Mouse (Mus musculus) cerebellum, adult 2 months (tissue): ENCODE measurements around the gene Jph4. TPM values are rescaled to one million over a fixed set of nuclear protein-coding genes. Genes with fewer than 3 reads are reported as not detected.

Experiments used
- DNase-seq, 2 experiments: peaks; one replicate each; pipeline ENCODE4 v3.0.0; 2021
- H3K27ac ChIP-seq: fragments of 200-500 bp; 2 replicates; pipeline ENCODE4 v1.5.1; 2012; ENCODE audit warnings: low read length, control low read depth, inconsistent platforms; ENCODE audit not compliant: insufficient read depth
- H3K27me3 ChIP-seq: fragments of 200-500 bp; 2 replicates; pipeline ENCODE4 v1.6.1; 2012; ENCODE audit warnings: inconsistent platforms, mild to moderate bottlenecking, low read length, moderate library complexity; ENCODE audit not compliant: control insufficient read depth, insufficient read depth
- H3K4me1 ChIP-seq: fragments of 200-500 bp; 2 replicates; pipeline ENCODE4 v1.6.1; 2011; ENCODE audit warnings: low read length; ENCODE audit not compliant: control insufficient read depth, insufficient read depth
- H3K4me3 ChIP-seq: fragments of 200-500 bp; replicated peaks from 2 replicates; pipeline ENCODE3; 2011; ENCODE audit warnings: mild to moderate bottlenecking, low read depth, low read length, control low read depth; ENCODE audit not compliant: insufficient read depth
- CTCF ChIP-seq: fragments of 200-500 bp; IDR thresholded peaks from 2 replicates; pipeline ENCODE4 v1.5.1; 2011; ENCODE audit warnings: low read depth, mild to moderate bottlenecking, control low read depth, low read length, moderate library complexity, borderline replicate concordance; ENCODE audit not compliant: insufficient read depth
- POLR2A ChIP-seq: fragments of 200-500 bp; IDR thresholded peaks from 2 replicates; pipeline ENCODE4 v1.6.1; 2011; ENCODE audit warnings: low read length, control low read depth, borderline replicate concordance; ENCODE audit not compliant: insufficient read depth
- WGBS: fragments of 180-500 bp; shearing (Covaris S2); methylation state at CpG from one replicate; pipeline ENCODE4 v1.1.7; 2018; 5-methylcytosine and 5-hydroxymethylcytosine counted together
- polyA plus RNA-seq: library from polyadenylated mRNA; depleted of rRNA; stranded (reverse); fragments of >200 nt; gene quantifications from 2 replicates; pipeline ENCODE4 v1.2.3, GENCODE M21; 2012

Gene Jph4
- polyA plus RNA-seq, 1 experiment = 204 TPM

DNA sequence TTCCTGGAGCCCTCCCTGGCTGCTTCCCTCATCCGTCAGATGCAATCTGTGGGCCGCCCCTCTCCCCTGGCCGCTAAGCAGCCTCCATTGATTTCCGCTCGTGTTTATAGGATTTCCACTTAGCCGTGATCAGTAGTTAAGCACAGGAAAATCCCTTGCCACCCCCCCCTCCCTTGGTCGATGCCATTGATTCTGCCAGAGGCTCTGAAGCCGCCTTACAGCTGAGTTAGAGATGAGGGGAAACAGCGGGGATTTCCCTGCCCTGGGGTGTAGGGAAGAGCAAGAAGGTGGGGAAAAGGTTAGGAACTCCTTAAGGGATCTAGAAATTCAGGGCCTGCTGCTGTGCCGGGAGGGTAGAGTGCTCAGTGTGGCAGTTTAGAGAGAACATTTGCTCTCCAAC is 19.1 kb downstream of the Jph4 start:
- no peak for DNase-seq
- no peak overlapping the region for H3K27ac ChIP-seq
- TF ChIP-seq CTCF = no peak
- no peak for TF ChIP-seq POLR2A
- no peak overlapping the region for H3K4me3 ChIP-seq
- H3K4me1 ChIP-seq = peaks cover 20% of the 10 kb centered on the region
- WGBS = 73% methylated on average over 10 of the region's 10 CpGs
- no peaks in the 10 kb centered on the region for H3K27me3 ChIP-seq

DNA sequence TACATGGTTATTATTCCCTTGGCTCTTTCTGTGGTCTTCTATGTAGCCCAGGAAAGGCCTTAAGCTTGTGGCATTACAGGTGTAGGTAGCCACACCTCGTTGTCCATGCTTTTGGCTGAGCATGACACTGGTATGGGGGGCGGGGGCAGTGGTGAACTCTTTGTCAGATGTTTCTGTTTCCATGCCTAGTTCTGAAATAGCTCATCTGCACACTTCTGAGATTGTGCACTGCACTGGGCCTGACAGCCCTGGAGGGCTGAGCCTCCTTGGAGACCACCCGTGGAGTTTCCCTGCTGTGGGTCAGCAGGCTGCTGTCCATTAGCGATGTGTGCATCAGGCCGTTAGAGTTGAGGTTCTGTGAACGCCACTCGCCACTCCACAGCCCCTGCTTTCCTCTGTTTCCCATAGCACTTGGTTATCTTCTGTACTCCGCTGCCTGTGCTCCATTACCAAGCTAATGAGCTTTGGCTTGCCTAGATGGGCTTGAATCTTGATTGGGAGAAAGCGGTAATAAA is 20.1 kb downstream of the Jph4 start:
- TF ChIP-seq POLR2A = no peak
- TF ChIP-seq CTCF = no peak
- 46% methylated on average over 9 of the region's 9 CpGs for WGBS
- DNase-seq = no peak
- Histone ChIP-seq H3K4me3 (no peak overlapping the region), H3K27me3 (no peaks in the 10 kb centered on the region), H3K4me1 (peaks cover 14% of the 10 kb centered on the region), H3K27ac (no peak overlapping the region)

DNA sequence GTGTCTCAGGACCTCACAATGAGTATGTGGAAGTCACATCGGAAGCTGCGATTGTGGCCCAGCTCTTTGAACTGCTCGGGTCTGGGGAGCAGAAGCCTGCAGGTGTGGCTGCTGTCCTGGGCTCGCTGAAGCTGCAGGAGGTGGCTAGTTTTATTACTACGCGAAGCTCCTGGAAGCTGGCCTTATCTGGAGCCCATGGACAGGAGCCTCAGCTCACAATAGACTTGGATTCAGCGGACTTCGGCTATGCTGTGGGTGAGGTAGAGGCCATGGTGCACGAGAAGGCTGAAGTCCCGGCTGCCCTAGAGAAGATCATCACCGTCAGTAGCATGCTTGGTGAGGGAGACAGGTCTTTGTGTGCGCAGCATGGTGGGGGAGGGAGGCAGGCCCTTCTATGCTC is 21.1 kb downstream of the Jph4 start:
- Histone ChIP-seq H3K27ac (peak overlapping the region; percentile 99), H3K4me1 (peaks cover 18% of the 10 kb centered on the region), H3K4me3 (peak overlapping the region; percentile 100), H3K27me3 (no peaks in the 10 kb centered on the region)
- 60% methylated on average over 12 of the region's 12 CpGs for WGBS
- TF ChIP-seq POLR2A (no peak), CTCF (no peak)
- no peak for DNase-seq

DNA sequence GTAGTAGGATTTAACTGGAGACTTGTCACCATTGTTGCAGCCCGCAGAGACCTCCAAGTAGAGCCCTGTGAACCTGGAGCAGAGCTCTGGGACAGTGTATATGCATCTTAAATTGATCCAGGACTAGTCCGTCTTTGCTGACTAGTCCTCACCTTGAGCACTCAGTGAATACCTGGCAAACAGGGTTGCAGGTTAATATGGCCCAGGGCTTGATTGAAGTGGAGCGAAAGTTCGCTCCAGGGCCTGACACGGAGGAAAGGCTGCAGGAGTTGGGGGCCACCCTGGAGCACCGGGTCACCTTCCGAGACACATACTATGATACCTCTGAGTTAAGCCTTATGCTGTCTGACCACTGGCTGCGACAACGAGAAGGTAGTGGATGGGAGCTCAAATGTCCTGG is 21.5 kb downstream of the Jph4 start:
- Histone ChIP-seq H3K27me3 (no peaks in the 10 kb centered on the region), H3K4me3 (peak overlapping the region; percentile 100), H3K4me1 (peaks cover 18% of the 10 kb centered on the region), H3K27ac (peak overlapping the region; percentile 99)
- 49% methylated on average over 9 of the region's 9 CpGs for WGBS
- DNase-seq = no peak
- no peak for TF ChIP-seq CTCF
- no peak for TF ChIP-seq POLR2A

DNA sequence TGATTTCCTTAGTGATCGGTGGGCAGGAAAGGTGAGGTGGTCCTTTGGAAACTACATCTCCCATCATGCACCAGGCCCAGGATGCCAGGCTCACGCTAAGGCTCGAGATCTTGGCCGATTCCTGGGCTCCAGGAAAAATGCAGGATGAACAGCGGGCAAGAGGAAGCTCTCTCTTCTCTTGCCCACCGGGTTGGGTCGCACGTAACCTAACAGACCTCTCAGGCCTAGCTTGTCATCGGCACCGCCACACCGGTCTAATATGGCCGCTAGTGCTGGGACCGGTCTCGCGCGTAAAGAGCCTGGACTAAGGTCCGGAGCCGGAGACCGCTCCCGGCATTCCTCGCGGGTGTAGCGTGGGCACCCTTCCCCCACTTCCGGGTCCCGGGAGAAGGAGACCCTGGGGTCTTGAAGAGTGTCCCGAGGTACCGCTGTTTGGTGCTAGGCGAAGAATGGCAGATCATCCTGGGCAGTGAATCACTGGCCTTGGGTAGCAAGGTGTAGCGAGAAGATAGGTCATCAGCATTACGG is 22.0 kb downstream of the Jph4 start, which contains the start of gene Thtpa:
Gene Thtpa (plus strand): TSS at position 81 of the 528 bp plus-strand sequence.
- Histone ChIP-seq H3K27me3 (no peaks in the 10 kb centered on the region), H3K27ac (peak within 1 kb of the TSS; percentile 99), H3K4me1 (peaks cover 20% of the 10 kb centered on the region), H3K4me3 (peak within 1 kb of the TSS; percentile 100)
- DNase-seq = peak; percentile 85 to 90
- TF ChIP-seq CTCF = no peak
- TF ChIP-seq POLR2A = peak; percentile 58; the same call in 1 of the 2 replicates
- 2% methylated on average over 30 of the region's 30 CpGs for WGBS

DNA sequence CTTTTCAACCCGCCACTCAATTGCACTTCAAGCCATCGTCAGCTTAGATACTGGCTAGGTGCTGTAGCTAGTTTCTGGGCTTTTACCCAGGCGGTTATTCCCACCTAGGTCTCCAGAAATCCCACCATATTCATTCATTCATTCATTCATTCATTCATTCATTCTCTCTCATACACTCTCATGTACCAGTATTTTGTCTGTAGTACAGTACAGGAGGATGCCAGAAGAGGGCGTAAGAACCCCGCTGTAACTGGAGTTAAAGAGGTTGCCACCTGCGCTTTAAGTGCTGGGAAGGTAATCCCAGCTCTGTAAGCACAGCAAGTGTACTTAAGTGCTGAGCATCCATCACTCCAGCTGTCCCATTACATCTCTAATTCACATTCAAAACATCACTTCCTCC is 22.8 kb downstream of the Jph4 start:
- Histone ChIP-seq H3K27me3 (no peaks in the 10 kb centered on the region), H3K4me1 (peaks cover 25% of the 10 kb centered on the region), H3K4me3 (no peak overlapping the region), H3K27ac (no peak overlapping the region)
- DNase-seq = no peak
- WGBS = 49% methylated on average over 6 of the region's 6 CpGs
- no peak for TF ChIP-seq CTCF
- TF ChIP-seq POLR2A = no peak

DNA sequence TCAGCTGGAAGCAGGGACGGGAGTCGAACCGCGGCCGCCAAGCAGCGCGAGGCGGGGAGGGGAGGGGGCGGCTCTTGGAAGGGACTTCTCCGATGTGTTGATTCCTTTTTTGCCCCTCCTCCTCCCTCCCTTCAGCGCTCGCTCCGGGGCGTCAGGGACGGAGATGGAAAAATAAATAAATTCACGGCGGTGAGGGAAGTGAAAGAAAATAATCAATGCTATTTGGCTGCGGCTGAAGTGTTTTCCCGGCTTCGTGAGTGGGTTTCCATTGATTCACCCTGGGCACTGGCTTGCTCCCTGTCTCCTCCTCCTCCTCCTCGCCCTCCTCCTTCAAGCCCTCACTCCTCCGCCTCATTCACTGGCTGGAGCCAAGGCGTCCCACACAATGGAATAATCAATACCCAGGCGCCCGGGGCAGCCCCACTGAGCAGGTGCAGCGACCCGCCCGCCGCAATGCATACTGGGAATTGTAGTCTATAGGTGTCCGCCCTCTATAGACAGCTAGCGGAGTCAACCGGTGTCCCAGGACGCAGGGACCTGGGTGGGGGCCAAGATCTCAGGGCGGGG is 24.6 kb downstream of the Jph4 start, which contains the start of gene Zfhx2:
Gene Zfhx2 (minus strand): TSS at position 314 of the 567 bp plus-strand sequence.
- peaks cover 26% of the 10 kb centered on the region for H3K4me1 ChIP-seq
- 1% methylated on average over 34 of the region's 34 CpGs for WGBS
- TF ChIP-seq POLR2A (peak; percentile 77), CTCF (peak; percentile 9; the same call in 1 of the 2 replicates)

DNA sequence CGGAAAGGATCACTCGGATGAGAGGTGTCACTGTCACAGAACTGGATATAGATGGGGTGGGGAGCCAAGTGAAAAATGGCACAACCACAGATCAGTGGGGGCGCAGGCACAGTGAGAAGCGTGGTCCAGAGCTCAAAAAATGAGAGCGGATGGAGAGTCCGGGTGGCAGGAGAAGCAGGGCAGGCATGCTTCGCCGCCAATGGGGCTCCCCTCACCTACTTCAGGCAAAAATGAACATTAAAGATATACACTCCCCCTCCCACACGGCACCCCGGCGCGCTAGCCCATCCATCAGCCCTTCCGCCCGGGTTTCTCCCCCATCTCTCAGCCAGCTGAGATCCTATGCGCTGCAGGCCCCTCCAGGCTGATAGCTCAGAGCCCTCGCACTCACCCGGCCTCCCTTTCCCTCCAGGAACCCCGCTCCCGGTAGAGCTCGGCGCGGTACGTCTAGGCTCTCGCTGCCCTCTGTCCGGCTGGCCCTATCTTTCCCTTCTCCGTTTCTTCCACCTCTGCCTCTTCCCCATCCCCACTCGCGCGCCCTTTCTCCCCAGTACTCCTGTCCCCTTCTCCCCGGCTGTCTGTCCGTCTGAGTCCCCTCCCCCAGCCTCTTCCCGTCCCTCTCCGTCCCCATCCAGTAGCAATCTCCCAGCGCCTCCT is 25.4 kb downstream of the Jph4 start:
- H3K27ac ChIP-seq = peak overlapping the region; percentile 97
- TF ChIP-seq CTCF = no peak
- TF ChIP-seq POLR2A = no peak
- H3K27me3 ChIP-seq = no peaks in the 10 kb centered on the region
- DNase-seq = peak in 1 of 2 experiments; percentile 67
- 2% methylated on average over 34 of the region's 34 CpGs for WGBS
- H3K4me1 ChIP-seq = peaks cover 21% of the 10 kb centered on the region
- peak overlapping the region; percentile 91 for H3K4me3 ChIP-seq

More for the DNA sequence above, 24.6 kb downstream of the Jph4 start, which contains the start of gene Zfhx2:
- H3K27ac ChIP-seq = peak within 1 kb of the TSS; percentile 97
- no peaks in the 10 kb centered on the region for H3K27me3 ChIP-seq
- peak within 1 kb of the TSS; percentile 91 for H3K4me3 ChIP-seq
- peak; percentile 95 to 98 for DNase-seq
